Mouse (Mus musculus) limb, embryonic 10.5 days (tissue): ENCODE data around the gene Zrsr1. TPM values are rescaled to one million over a fixed set of nuclear protein-coding genes. Genes with fewer than 3 reads are reported as not detected.

ENCODE experiments used
- DNase-seq: peaks from one replicate; pipeline ENCODE4 v3.0.0-alpha.2; 2017; ENCODE audit warnings: low spot score
- H3K27ac ChIP-seq: fragments of 300-500 bp; sonication (generic); 2 replicates; pipeline ENCODE4 v1.5.1; 2016; ENCODE audit warnings: mild to moderate bottlenecking
- H3K27me3 ChIP-seq: fragments of 300-500 bp; sonication (generic); 2 replicates; pipeline ENCODE4 v1.6.1; 2016; ENCODE audit warnings: low read depth, mild to moderate bottlenecking; ENCODE audit not compliant: poor library complexity, severe bottlenecking
- H3K36me3 ChIP-seq: fragments of 300-500 bp; sonication (generic); 2 replicates; pipeline ENCODE4 v1.6.1; 2016; ENCODE audit warnings: mild to moderate bottlenecking, moderate library complexity
- H3K4me1 ChIP-seq: fragments of 300-500 bp; sonication (generic); 2 replicates; pipeline ENCODE4 v1.6.1; 2016
- H3K4me3 ChIP-seq: fragments of 300-500 bp; sonication (generic); 2 replicates; pipeline ENCODE4 v1.5.1; 2016; ENCODE audit warnings: mild to moderate bottlenecking, moderate library complexity
- H3K9me3 ChIP-seq: fragments of 300-500 bp; sonication (generic); replicated peaks from 2 replicates; pipeline ENCODE4 v1.6.1; 2016; ENCODE audit warnings: mild to moderate bottlenecking
- WGBS: fragments of 180-500 bp; shearing (Covaris S2); methylation state at CpG from one replicate; pipeline ENCODE4 v1.1.7; 2016; 5-methylcytosine and 5-hydroxymethylcytosine counted together
- polyA plus RNA-seq: library from polyadenylated mRNA; unstranded; fragments of >200 nt; fragmentation: Nextera tagmentation; extraction: Ambion mirVana; gene quantifications from 2 replicates; pipeline ENCODE4 v1.2.1, GENCODE M21; 2016

Zrsr1 gene
- polyA plus RNA-seq, 1 experiment from 2014 or later: 2.4 TPM

GRCm38 (mm10) chr11:22952668-22953067 lies 19.1 kb upstream of the Zrsr1 start:
- H3K4me3 ChIP-seq: no peak overlapping the region
- no peaks in the 10 kb centered on the region for H3K9me3 ChIP-seq
- no peaks in the 10 kb centered on the region for H3K4me1 ChIP-seq
- no peak overlapping the region for H3K27ac ChIP-seq
- peaks cover 26% of the 10 kb centered on the region for H3K36me3 ChIP-seq
- no peaks in the 10 kb centered on the region for H3K27me3 ChIP-seq
- 91% methylated on average over 7 of the region's 7 CpGs for WGBS
- DNase-seq: no peak

GRCm38 (mm10) chr11:22956346-22956745 lies 15.5 kb upstream of the Zrsr1 start:
- peaks cover 28% of the 10 kb centered on the region for H3K36me3 ChIP-seq
- H3K4me3 ChIP-seq: no peak overlapping the region
- 96% methylated on average over 6 of the region's 6 CpGs for WGBS
- no peak for DNase-seq
- H3K4me1 ChIP-seq: no peaks in the 10 kb centered on the region
- H3K9me3 ChIP-seq: no peaks in the 10 kb centered on the region
- no peak overlapping the region for H3K27ac ChIP-seq
- H3K27me3 ChIP-seq: no peaks in the 10 kb centered on the region

GRCm38 (mm10) chr11:22956830-22957229 lies 15.0 kb upstream of the Zrsr1 start:
- Histone ChIP-seq H3K4me3 (no peak overlapping the region), H3K27ac (no peak overlapping the region), H3K36me3 (peaks cover 28% of the 10 kb centered on the region), H3K27me3 (no peaks in the 10 kb centered on the region), H3K4me1 (no peaks in the 10 kb centered on the region), H3K9me3 (no peaks in the 10 kb centered on the region)
- no peak for DNase-seq
- WGBS: 69% methylated on average over 4 of the region's 4 CpGs

GRCm38 (mm10) chr11:22957791-22958374 lies 13.9 kb upstream of the Zrsr1 start:
- 89% methylated on average over 4 of the region's 4 CpGs for WGBS
- H3K36me3 ChIP-seq: peaks cover 21% of the 10 kb centered on the region

GRCm38 (mm10) chr11:22962101-22962500 lies 9.7 kb upstream of the Zrsr1 start:
- Histone ChIP-seq H3K4me1 (no peaks in the 10 kb centered on the region), H3K4me3 (no peak overlapping the region), H3K27me3 (no peaks in the 10 kb centered on the region), H3K9me3 (no peaks in the 10 kb centered on the region), H3K36me3 (peaks cover 10% of the 10 kb centered on the region), H3K27ac (no peak overlapping the region)
- 84% methylated on average over 1 of the region's 1 CpGs for WGBS
- no peak for DNase-seq

More at GRCm38 (mm10) chr11:22957791-22958374, 13.9 kb upstream of the Zrsr1 start:
- no peaks in the 10 kb centered on the region for H3K9me3 ChIP-seq
- no peaks in the 10 kb centered on the region for H3K27me3 ChIP-seq
- no peak overlapping the region for H3K4me3 ChIP-seq
- no peaks in the 10 kb centered on the region for H3K4me1 ChIP-seq
- no peak overlapping the region for H3K27ac ChIP-seq
- DNase-seq: no peak

- 88% methylated on average over 4 of the region's 4 CpGs for WGBS
- H3K9me3 ChIP-seq: no peaks in the 10 kb centered on the region
- H3K27ac ChIP-seq: no peak overlapping the region
- no peaks in the 10 kb centered on the region for H3K4me1 ChIP-seq
- H3K27me3 ChIP-seq: no peaks in the 10 kb centered on the region
- H3K4me3 ChIP-seq: no peak overlapping the region
- no peak for DNase-seq
- peaks cover 18% of the 10 kb centered on the region for H3K36me3 ChIP-seq
Observed at GRCm38 (mm10) chr11:22964401-22964800, 7.4 kb upstream of the Zrsr1 start.

- H3K27ac ChIP-seq: no peak overlapping the region
- no peaks in the 10 kb centered on the region for H3K4me1 ChIP-seq
- peaks cover 22% of the 10 kb centered on the region for H3K36me3 ChIP-seq
- 0 out of 2 replicates have a peak, but pooled peaks cover 3% of the 10 kb centered on the region for H3K9me3 ChIP-seq
- H3K27me3 ChIP-seq: no peaks in the 10 kb centered on the region
- WGBS: 87% methylated on average over 4 of the region's 4 CpGs
- no peak overlapping the region for H3K4me3 ChIP-seq
- no peak for DNase-seq
Observed at GRCm38 (mm10) chr11:22965503-22965902, 6.3 kb upstream of the Zrsr1 start.

- no peak for DNase-seq
- Histone ChIP-seq H3K4me3 (no peak overlapping the region), H3K36me3 (peaks cover 57% of the 10 kb centered on the region), H3K9me3 (peaks cover 17% of the 10 kb centered on the region), H3K4me1 (peaks cover 7% of the 10 kb centered on the region; the same call in 1 of the 2 replicates), H3K27ac (no peak overlapping the region), H3K27me3 (no peaks in the 10 kb centered on the region)
- 81% methylated on average over 6 of the region's 6 CpGs for WGBS
Observed at GRCm38 (mm10) chr11:22969486-22969885, 2.3 kb upstream of the Zrsr1 start.

GRCm38 (mm10) chr11:22970546-22970945 lies 1.3 kb upstream of the Zrsr1 start:
- H3K27me3 ChIP-seq: no peaks in the 10 kb centered on the region
- H3K4me3 ChIP-seq: no peak overlapping the region
- DNase-seq: no peak
- H3K4me1 ChIP-seq: peaks cover 12% of the 10 kb centered on the region
- H3K36me3 ChIP-seq: peaks cover 57% of the 10 kb centered on the region
- peaks cover 17% of the 10 kb centered on the region for H3K9me3 ChIP-seq
- H3K27ac ChIP-seq: no peak overlapping the region
- WGBS: 94% methylated on average over 1 of the region's 1 CpGs

- Histone ChIP-seq H3K36me3 (peaks cover 61% of the 10 kb centered on the region), H3K4me1 (peaks cover 18% of the 10 kb centered on the region), H3K27ac (peak overlapping the region; percentile 86), H3K4me3 (peak overlapping the region; percentile 61), H3K27me3 (no peaks in the 10 kb centered on the region), H3K9me3 (peaks cover 17% of the 10 kb centered on the region)
- peak; percentile 79 for DNase-seq
- WGBS: 49% methylated on average over 45 of the region's 46 CpGs
Observed at GRCm38 (mm10) chr11:22972746-22973526, 1.1 kb downstream of the Zrsr1 start.

- peaks cover 18% of the 10 kb centered on the region for H3K4me1 ChIP-seq
Observed at GRCm38 (mm10) chr11:22973599-22973998, 1.8 kb downstream of the Zrsr1 start.

GRCm38 (mm10) chr11:22978215-22978614 lies 6.4 kb downstream of the Zrsr1 start:
- H3K4me1 ChIP-seq: peaks cover 26% of the 10 kb centered on the region
- no peak for DNase-seq
- H3K9me3 ChIP-seq: peaks cover 2% of the 10 kb centered on the region; the same call in 1 of the 2 replicates
- peaks cover 43% of the 10 kb centered on the region for H3K36me3 ChIP-seq
- WGBS: 91% methylated on average over 3 of the region's 3 CpGs
- no peaks in the 10 kb centered on the region for H3K27me3 ChIP-seq
- no peak overlapping the region for H3K4me3 ChIP-seq
- no peak overlapping the region for H3K27ac ChIP-seq

More at GRCm38 (mm10) chr11:22973599-22973998, 1.8 kb downstream of the Zrsr1 start:
- Histone ChIP-seq H3K27me3 (no peaks in the 10 kb centered on the region), H3K27ac (peak overlapping the region; percentile 79), H3K36me3 (peaks cover 66% of the 10 kb centered on the region), H3K4me3 (peak overlapping the region; percentile 61), H3K9me3 (peaks cover 17% of the 10 kb centered on the region)
- WGBS: 48% methylated on average over 14 of the region's 14 CpGs
- no peak for DNase-seq

- 63% methylated on average over 1 of the region's 1 CpGs for WGBS
Observed at GRCm38 (mm10) chr11:22978711-22979110, 6.9 kb downstream of the Zrsr1 start.

More at GRCm38 (mm10) chr11:22978711-22979110, 6.9 kb downstream of the Zrsr1 start:
- H3K9me3 ChIP-seq: peaks cover under 1% of the 10 kb centered on the region; the same call in 1 of the 2 replicates
- DNase-seq: no peak
- H3K4me3 ChIP-seq: no peak overlapping the region
- no peak overlapping the region for H3K27ac ChIP-seq
- H3K36me3 ChIP-seq: peaks cover 38% of the 10 kb centered on the region
- H3K27me3 ChIP-seq: no peaks in the 10 kb centered on the region
- H3K4me1 ChIP-seq: peaks cover 26% of the 10 kb centered on the region
